Mouse (Mus musculus) limb, embryonic 14.5 days (tissue): ENCODE measurements around the gene Pigk. TPM values are rescaled to one million over a fixed set of nuclear protein-coding genes. Genes with fewer than 3 reads are reported as not detected.

ENCODE experiments used
- ATAC-seq: fragments of 200-750 bp; cut with Nextera tagmentation; 2 replicates; pipeline ENCODE4 v1.8.0; 2017; ENCODE audit warnings: low read depth, moderate number of reproducible peaks, moderate TSS enrichment; ENCODE audit not compliant: low FRiP score
- DNase-seq: peaks from one replicate; pipeline ENCODE4 v3.0.0-alpha.2; 2015; ENCODE audit warnings: low spot score
- H3K27ac ChIP-seq: fragments of 300-500 bp; sonication (generic); replicated peaks from 2 replicates; pipeline ENCODE4 v1.5.1; 2014; ENCODE audit warnings: low read depth, mild to moderate bottlenecking, low read length, moderate library complexity, mixed read lengths
- H3K27me3 ChIP-seq: fragments of 300-500 bp; sonication (generic); 2 replicates; pipeline ENCODE4 v1.6.1; 2014; ENCODE audit warnings: low read length, mixed read lengths; ENCODE audit not compliant: control insufficient read depth, insufficient read depth
- H3K36me3 ChIP-seq: fragments of 300-500 bp; sonication (generic); 2 replicates; pipeline ENCODE4 v1.6.1; 2014; ENCODE audit warnings: mild to moderate bottlenecking, low read length, moderate library complexity, mixed read lengths; ENCODE audit not compliant: control insufficient read depth, insufficient read depth
- H3K4me1 ChIP-seq: fragments of 300-500 bp; sonication (generic); 2 replicates; pipeline ENCODE4 v1.6.1; 2014; ENCODE audit warnings: antibody characterized with exemption, low read length, mixed read lengths; ENCODE audit not compliant: control insufficient read depth, insufficient read depth
- H3K4me2 ChIP-seq: fragments of 300-500 bp; sonication (generic); replicated peaks from 2 replicates; pipeline ENCODE4 v1.6.1; 2014; ENCODE audit warnings: low read depth, mild to moderate bottlenecking, low read length, moderate library complexity; ENCODE audit not compliant: severe bottlenecking
- H3K4me3 ChIP-seq: fragments of 300-500 bp; sonication (generic); replicated peaks from 2 replicates; pipeline ENCODE4 v1.5.1; 2014; ENCODE audit warnings: low read length
- H3K9ac ChIP-seq: fragments of 300-500 bp; sonication (generic); 2 replicates; pipeline ENCODE4 v1.6.1; 2014; ENCODE audit warnings: mild to moderate bottlenecking, low read depth, low read length, moderate library complexity; ENCODE audit not compliant: severe bottlenecking
- H3K9me3 ChIP-seq: fragments of 300-500 bp; sonication (generic); 2 replicates; pipeline ENCODE4 v1.6.1; 2016; ENCODE audit warnings: low read length; ENCODE audit not compliant: control insufficient read depth
- POLR2A ChIP-seq: fragments of 200-500 bp; IDR thresholded peaks from 2 replicates; pipeline ENCODE4 v1.8.0; 2012; ENCODE audit warnings: inconsistent platforms, mild to moderate bottlenecking, moderate library complexity, borderline replicate concordance; ENCODE audit not compliant: insufficient read depth, insufficient read length; ENCODE audit errors: extremely low read depth
- WGBS: fragments of 180-500 bp; shearing (Covaris S2); extraction: QIAGEN DNeasy Blood & Tissue Kit; methylation state at CpG from one replicate; pipeline ENCODE4 v1.1.7; 2014; 5-methylcytosine and 5-hydroxymethylcytosine counted together
- polyA plus RNA-seq, 2 experiments: library from polyadenylated mRNA; depleted of rRNA in 1 of 2; stranded (reverse) in 1 of 2; unstranded in 1 of 2; fragments of >200 nt; fragmentation: Nextera tagmentation in 1 of 2; extraction: Ambion mirVana in 1 of 2; gene quantifications; 2 replicates each; pipeline versions ENCODE4 v1.2.1 to v1.2.3; 2012 to 2014

The Pigk gene
- polyA plus RNA-seq, 2 experiments: 20.4 to 53.1 TPM

GRCm38 (mm10) chr3:152669783-152670182 is 44.1 kb upstream of the Pigk start:
- Histone ChIP-seq H3K9ac (no peak overlapping the region), H3K4me1 (peaks cover 8% of the 10 kb centered on the region), H3K4me2 (no peak overlapping the region), H3K27ac (no peak overlapping the region), H3K27me3 (peaks cover 23% of the 10 kb centered on the region; the same call in 1 of the 2 replicates), H3K9me3 (no peaks in the 10 kb centered on the region), H3K4me3 (no peak overlapping the region), H3K36me3 (no peaks in the 10 kb centered on the region)
- no peak for TF ChIP-seq POLR2A
- ATAC-seq: no peak
- no peak for DNase-seq
- WGBS: 75% methylated on average over 3 of the region's 3 CpGs

GRCm38 (mm10) chr3:152674663-152675062 is 39.2 kb upstream of the Pigk start:
- Histone ChIP-seq H3K4me2 (no peak overlapping the region), H3K9me3 (no peaks in the 10 kb centered on the region), H3K27me3 (no peaks in the 10 kb centered on the region), H3K9ac (no peak overlapping the region), H3K27ac (no peak overlapping the region), H3K4me1 (no peaks in the 10 kb centered on the region), H3K4me3 (no peak overlapping the region), H3K36me3 (no peaks in the 10 kb centered on the region)
- TF ChIP-seq POLR2A: no peak
- ATAC-seq (no peak), DNase-seq (no peak)
- WGBS: 77% methylated on average over 6 of the region's 6 CpGs

- no peaks in the 10 kb centered on the region for H3K9me3 ChIP-seq
- no peaks in the 10 kb centered on the region for H3K36me3 ChIP-seq
- no peak overlapping the region for H3K4me2 ChIP-seq
- TF ChIP-seq POLR2A: no peak
- no peaks in the 10 kb centered on the region for H3K4me1 ChIP-seq
- no peak overlapping the region for H3K27ac ChIP-seq
- DNase-seq (no peak), ATAC-seq (no peak)
- 82% methylated on average over 5 of the region's 5 CpGs for WGBS
- H3K27me3 ChIP-seq: no peaks in the 10 kb centered on the region
- H3K9ac ChIP-seq: no peak overlapping the region
- no peak overlapping the region for H3K4me3 ChIP-seq
These were observed 25.4 kb upstream of the Pigk start for GRCm38 (mm10) chr3:152688532-152688931.

GRCm38 (mm10) chr3:152689105-152689504 is 24.8 kb upstream of the Pigk start:
- H3K4me1 ChIP-seq: no peaks in the 10 kb centered on the region
- H3K4me2 ChIP-seq: no peak overlapping the region
- H3K36me3 ChIP-seq: no peaks in the 10 kb centered on the region
- no peak for TF ChIP-seq POLR2A
- DNase-seq: no peak
- no peak for ATAC-seq
- H3K27me3 ChIP-seq: no peaks in the 10 kb centered on the region
- H3K9ac ChIP-seq: no peak overlapping the region
- H3K9me3 ChIP-seq: no peaks in the 10 kb centered on the region
- H3K4me3 ChIP-seq: no peak overlapping the region
- H3K27ac ChIP-seq: no peak overlapping the region
- 82% methylated on average over 9 of the region's 9 CpGs for WGBS

GRCm38 (mm10) chr3:152694950-152695349 is 18.9 kb upstream of the Pigk start:
- no peaks in the 10 kb centered on the region for H3K9me3 ChIP-seq
- ATAC-seq (no peak), DNase-seq (no peak)
- no peak overlapping the region for H3K9ac ChIP-seq
- H3K27ac ChIP-seq: no peak overlapping the region
- H3K4me2 ChIP-seq: no peak overlapping the region
- H3K4me1 ChIP-seq: no peaks in the 10 kb centered on the region
- 92% methylated on average over 3 of the region's 3 CpGs for WGBS
- no peak for TF ChIP-seq POLR2A
- no peaks in the 10 kb centered on the region for H3K36me3 ChIP-seq
- no peak overlapping the region for H3K4me3 ChIP-seq
- H3K27me3 ChIP-seq: no peaks in the 10 kb centered on the region

- Histone ChIP-seq H3K4me3 (no peak overlapping the region), H3K36me3 (no peaks in the 10 kb centered on the region), H3K9ac (no peak overlapping the region), H3K27ac (no peak overlapping the region), H3K4me2 (no peak overlapping the region), H3K9me3 (no peaks in the 10 kb centered on the region), H3K27me3 (no peaks in the 10 kb centered on the region), H3K4me1 (no peaks in the 10 kb centered on the region)
- 87% methylated on average over 5 of the region's 5 CpGs for WGBS
- DNase-seq (no peak), ATAC-seq (no peak)
- no peak for TF ChIP-seq POLR2A
These were observed 15.9 kb upstream of the Pigk start for GRCm38 (mm10) chr3:152698017-152698416.
